Mouse (Mus musculus) left cerebral cortex, adult 9 months (tissue): ENCODE measurements around the gene Pigv.

Source experiments
- DNase-seq, 2 experiments: peaks; one replicate each; pipeline ENCODE4 v3.0.0; 2022; ENCODE audit warnings: low spot score in 2 of 2

Pigv gene

GRCm38 (mm10) chr4:133614274-133614761 lies 58.1 kb downstream of the Pigv start:
- peak; percentile 80 to 83 for DNase-seq

- no peak for DNase-seq
Observed at GRCm38 (mm10) chr4:133613867-133614266, 58.6 kb downstream of the Pigv start.

DNA sequence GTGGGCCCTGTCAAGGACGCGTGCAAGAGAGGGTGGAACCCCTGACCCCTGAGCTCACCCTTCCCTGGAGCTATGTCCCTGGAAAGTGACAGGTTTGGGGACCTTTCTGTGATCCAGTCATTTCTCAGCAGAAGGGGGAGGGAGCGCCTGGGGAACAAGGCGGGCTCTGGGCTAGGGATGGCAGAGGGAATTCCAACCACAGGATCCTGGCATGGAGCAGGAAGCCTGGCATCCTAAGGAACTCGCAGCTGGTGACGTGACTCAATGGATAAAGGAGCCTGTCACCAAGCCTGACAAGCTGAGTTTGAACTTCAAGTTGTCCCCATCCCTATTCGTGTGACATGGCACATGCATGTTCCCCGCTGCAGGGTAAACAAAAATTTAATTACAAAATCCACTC lies 59.4 kb downstream of the Pigv start:
- DNase-seq = no peak

GRCm38 (mm10) chr4:133612416-133612815 lies 60.0 kb downstream of the Pigv start:
- no peak for DNase-seq

DNA sequence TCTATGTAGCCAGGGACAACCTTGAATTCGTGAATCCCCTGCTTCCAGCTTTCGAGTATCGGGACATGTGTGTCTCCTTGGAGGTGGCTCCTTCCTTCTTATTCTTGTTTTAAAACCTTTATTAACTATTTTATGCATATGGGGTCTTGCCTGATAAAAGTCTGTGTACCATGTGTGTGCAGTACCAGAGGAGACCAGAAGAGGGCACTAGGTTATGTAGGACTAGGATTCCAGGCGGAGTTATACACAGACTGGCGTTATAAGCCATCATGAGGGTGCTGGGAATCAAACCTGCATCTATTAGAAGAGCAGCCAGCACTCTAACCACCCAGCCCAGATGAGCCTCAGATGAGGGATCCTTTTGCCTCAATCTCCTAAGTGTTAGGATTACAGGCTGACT lies 60.6 kb downstream of the Pigv start:
- no peak for DNase-seq
